Mouse (Mus musculus) retina, adult 2 months (tissue): Measurements from ENCODE around the gene Ryr2.
"Not testable (repeated sequence)": the region's sequence is repeated elsewhere in the genome, so short reads cannot be mapped to it uniquely, and the experiment has no call there.

Source experiments
- DNase-seq: peaks from one replicate; pipeline ENCODE4 v3.0.0-alpha.2; 2012; ENCODE audit warnings: low read depth, low spot score

Gene Ryr2

GRCm38 (mm10) chr13:11549136-11549535 lies 557.6 kb downstream of the Ryr2 start:
- DNase-seq = not testable (repeated sequence)

GRCm38 (mm10) chr13:11545841-11546240 lies 560.9 kb downstream of the Ryr2 start:
- no peak for DNase-seq

- DNase-seq = no peak
Measured at GRCm38 (mm10) chr13:11542546-11542945, 564.2 kb downstream of the Ryr2 start.

GRCm38 (mm10) chr13:11536851-11537250 lies 569.9 kb downstream of the Ryr2 start:
- DNase-seq = peak; percentile 11

- no peak for DNase-seq
Measured at GRCm38 (mm10) chr13:11535874-11536273, 570.9 kb downstream of the Ryr2 start.

- DNase-seq = no peak
Measured at GRCm38 (mm10) chr13:11533265-11533664, 573.5 kb downstream of the Ryr2 start.

GRCm38 (mm10) chr13:11532014-11532890 lies 574.5 kb downstream of the Ryr2 start:
- no peak for DNase-seq

- DNase-seq = no peak
Measured at GRCm38 (mm10) chr13:11523612-11524011, 583.1 kb downstream of the Ryr2 start.

- DNase-seq = no peak
Measured at GRCm38 (mm10) chr13:11520765-11521164, 586.0 kb downstream of the Ryr2 start.

GRCm38 (mm10) chr13:11511540-11512177 lies 595.1 kb downstream of the Ryr2 start:
- DNase-seq = no peak
